Mouse (Mus musculus) urinary bladder, postnatal 10 days (tissue): Measurements from ENCODE around the gene Gm3468.
"Not testable (repeated sequence)": the region's sequence is repeated elsewhere in the genome, so short reads cannot be mapped to it uniquely, and the experiment has no call there.

ENCODE experiments used
- DNase-seq: peaks from one replicate; pipeline ENCODE4 v3.0.0; 2022; ENCODE audit warnings: low spot score

Gm3468 gene

DNA sequence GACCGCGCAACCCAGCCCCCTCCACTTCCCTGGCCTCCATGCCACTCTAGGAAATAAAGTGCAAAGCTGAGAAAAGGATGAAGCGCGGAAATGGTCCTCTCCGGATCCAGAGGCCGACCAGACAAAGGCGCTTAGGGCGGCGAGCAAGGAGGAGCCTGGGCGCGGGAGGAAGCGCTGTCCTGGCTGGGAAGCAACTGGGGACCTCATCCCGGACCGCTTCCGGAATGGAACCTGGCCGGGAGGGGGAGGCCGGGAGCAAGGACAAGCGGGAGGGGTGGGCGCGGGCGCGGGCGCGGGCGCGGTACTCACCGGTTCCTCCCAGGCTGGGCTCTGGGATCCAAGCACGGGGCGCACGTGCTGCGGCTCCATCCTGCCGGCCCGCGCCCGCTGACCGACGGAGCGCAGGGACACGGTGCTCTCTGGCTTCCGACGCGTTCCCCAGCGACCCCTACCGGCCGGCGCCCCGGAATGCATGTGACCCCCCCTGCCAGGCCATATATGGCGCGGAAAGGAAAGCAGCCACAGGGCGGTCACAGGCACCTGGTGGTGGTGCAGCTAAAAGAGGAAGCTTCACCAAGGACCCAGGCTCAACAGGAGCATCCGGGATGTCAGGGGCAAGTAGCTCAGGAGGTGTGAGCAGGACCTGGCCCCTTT is at the start of gene Gm3468:
TSS of gene Gm3468 (minus strand) at position 394 of the 654 bp plus-strand sequence.
- DNase-seq: peak; percentile 14

- DNase-seq: not testable (repeated sequence)
Observed at GRCm38 (mm10) chr14:6125707-6126106, 17.2 kb upstream of the Gm3468 start, which contains the start of gene Gm3476. Gene Gm3476 (minus strand): TSS chr14:6125807.

GRCm38 (mm10) chr14:6107500-6107899 is 965 bp downstream of the Gm3468 start:
- not testable (repeated sequence) for DNase-seq

- DNase-seq: not testable (repeated sequence)
Observed at GRCm38 (mm10) chr14:6093842-6094241, 14.6 kb downstream of the Gm3468 start, which contains the start of gene Gm8206. Gene Gm8206 (minus strand): TSS chr14:6093942.

- not testable (repeated sequence) for DNase-seq
Observed at GRCm38 (mm10) chr14:6058167-6058566, 50.3 kb downstream of the Gm3468 start, which contains the start of gene Gm6337. Gene Gm6337 (minus strand): TSS chr14:6058267.
